Mouse (Mus musculus): ENCODE results near the gene Gorab. TPM values are rescaled to one million over a fixed set of nuclear protein-coding genes. Genes with fewer than 3 reads are reported as not detected.

Gene Gorab
- polyA plus RNA-seq, 1 experiment, result 4.8 TPM

DNA sequence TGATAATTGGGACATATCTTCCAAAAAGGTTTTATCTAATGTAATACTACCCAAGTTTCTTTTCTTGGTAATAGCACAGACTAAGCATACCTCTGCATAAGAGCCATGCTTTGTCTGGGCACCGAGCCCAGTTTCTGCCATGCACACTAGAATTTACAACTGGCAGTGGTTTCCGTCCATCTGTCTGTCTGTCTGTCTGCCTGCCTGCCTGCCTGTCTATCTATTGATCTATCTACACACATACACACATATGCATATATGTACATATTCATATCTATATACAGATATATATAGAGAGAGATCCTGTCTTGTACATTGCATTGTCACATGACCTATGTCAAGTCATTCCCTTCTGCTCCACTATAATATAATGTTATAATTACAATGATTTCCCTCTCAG is 65.6 kb downstream of the Gorab start:
- no peaks in the 10 kb centered on the region for H3K4me1 ChIP-seq (ENCODE audit: control insufficient read depth, insufficient read depth, low read length)
- TF ChIP-seq POLR2A (IDR thresholded peaks at IDR 0.05; ENCODE audit: borderline replicate concordance, low read depth, low read length) (no peak), CTCF (IDR thresholded peaks at IDR 0.05; ENCODE audit: low read depth, low read length) (no peak)
- H3K27ac ChIP-seq (ENCODE audit: insufficient read depth, low read depth, low read length), result no peak overlapping the region
- H3K4me3 ChIP-seq (ENCODE audit: insufficient read depth, low read length), result no peak overlapping the region

Other genes starting within 250 kb of the Gorab start
- gene Prrx1, start 90.0 kb downstream of the Gorab start, polyA plus RNA-seq (2012; ENCODE audit: insufficient read depth, insufficient read length, missing spikeins), result 1.6 and 1.7 TPM in 2 replicates